Mouse (Mus musculus): ENCODE measurements around the gene Etv1.

The Etv1 gene

GRCm38 (mm10) chr12:38779186-38779777 is at the start of gene Etv1:
Gene Etv1, plus strand, starts transcription at chr12:38779380.
- DNase-seq (ENCODE audit: low spot score) = peak; percentile 76

- DNase-seq (ENCODE audit: low spot score) = no peak
Measured at GRCm38 (mm10) chr12:38729661-38730060, 49.5 kb upstream of the Etv1 start.

- no peak for DNase-seq (ENCODE audit: low spot score)
Measured at GRCm38 (mm10) chr12:38730791-38731190, 48.4 kb upstream of the Etv1 start.

GRCm38 (mm10) chr12:38759322-38759721 is 19.9 kb upstream of the Etv1 start:
- DNase-seq (ENCODE audit: low spot score) = no peak

DNA sequence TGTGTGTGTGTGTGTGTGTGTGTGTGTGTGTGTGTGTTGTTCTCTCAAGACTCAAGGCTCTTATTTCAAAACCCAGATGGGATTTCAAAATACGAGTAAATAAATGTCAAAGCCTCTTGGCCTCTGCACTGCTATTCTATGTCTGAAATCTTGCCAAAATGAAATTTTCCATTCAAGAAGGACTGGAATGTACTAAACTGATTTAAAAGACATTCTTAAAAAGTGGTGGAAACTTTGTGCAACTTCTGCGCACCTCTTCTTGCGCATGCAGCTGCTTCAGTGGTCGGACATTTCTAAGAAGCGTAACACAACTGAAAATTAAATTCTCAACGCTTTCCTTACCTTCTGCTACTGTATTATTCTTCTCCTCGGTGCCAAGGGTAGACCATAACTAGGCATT is 1.9 kb upstream of the Etv1 start:
- DNase-seq (ENCODE audit: low spot score) = no peak

DNA sequence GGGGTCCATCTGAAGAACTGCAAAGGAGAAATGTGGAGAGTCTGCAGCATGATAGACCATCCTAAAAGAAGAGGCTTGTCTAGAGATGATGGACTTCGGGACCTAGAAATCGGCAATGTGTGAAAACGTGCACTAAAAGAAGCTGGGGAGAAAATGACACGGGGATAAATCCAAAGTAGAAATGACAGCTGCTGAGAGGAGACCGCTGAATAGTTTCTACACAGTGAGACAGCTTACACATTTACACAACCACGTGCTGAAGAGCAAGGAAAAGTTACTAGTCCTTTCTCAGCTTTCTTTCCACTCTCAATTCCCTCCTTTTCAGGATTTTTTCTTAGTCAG is 1.3 kb upstream of the Etv1 start:
- no peak for DNase-seq (ENCODE audit: low spot score)

GRCm38 (mm10) chr12:38778299-38779075 is 693 bp upstream of the Etv1 start:
- peak; percentile 96 for DNase-seq (ENCODE audit: low spot score)

GRCm38 (mm10) chr12:38780006-38780954 is 1.1 kb downstream of the Etv1 start:
- DNase-seq (ENCODE audit: low spot score) = peak; percentile 88

GRCm38 (mm10) chr12:38780955-38781304 is 1.8 kb downstream of the Etv1 start:
- peak; percentile 35 for DNase-seq (ENCODE audit: low spot score)

- no peak for DNase-seq (ENCODE audit: low spot score)
Measured at GRCm38 (mm10) chr12:38781686-38782085, 2.5 kb downstream of the Etv1 start.

- peak; percentile 9 for DNase-seq (ENCODE audit: low spot score)
Measured at GRCm38 (mm10) chr12:38783291-38783690, 4.1 kb downstream of the Etv1 start.

DNA sequence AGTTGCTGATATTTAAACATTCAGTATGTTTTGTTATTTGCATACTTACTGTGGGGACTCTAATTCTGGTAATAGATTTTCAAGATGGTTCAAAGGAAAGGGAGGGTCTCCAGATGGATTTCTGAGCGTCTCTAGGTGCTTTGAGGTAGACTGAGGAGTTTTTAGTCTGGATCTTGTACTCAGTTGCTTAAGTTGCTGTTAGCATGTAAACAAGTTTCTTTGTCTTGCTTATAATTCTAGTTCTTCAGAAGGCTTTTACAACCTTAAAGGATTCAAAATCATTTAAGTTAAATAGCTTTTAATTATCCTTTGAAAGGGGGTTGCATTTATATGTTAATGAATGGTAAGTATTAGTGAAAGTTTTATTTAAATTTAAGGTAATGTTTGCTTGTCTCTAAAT is 5.0 kb downstream of the Etv1 start:
- no peak for DNase-seq (ENCODE audit: low spot score)

- no peak for DNase-seq (ENCODE audit: low spot score)
Measured at GRCm38 (mm10) chr12:38786571-38786970, 7.4 kb downstream of the Etv1 start.

DNA sequence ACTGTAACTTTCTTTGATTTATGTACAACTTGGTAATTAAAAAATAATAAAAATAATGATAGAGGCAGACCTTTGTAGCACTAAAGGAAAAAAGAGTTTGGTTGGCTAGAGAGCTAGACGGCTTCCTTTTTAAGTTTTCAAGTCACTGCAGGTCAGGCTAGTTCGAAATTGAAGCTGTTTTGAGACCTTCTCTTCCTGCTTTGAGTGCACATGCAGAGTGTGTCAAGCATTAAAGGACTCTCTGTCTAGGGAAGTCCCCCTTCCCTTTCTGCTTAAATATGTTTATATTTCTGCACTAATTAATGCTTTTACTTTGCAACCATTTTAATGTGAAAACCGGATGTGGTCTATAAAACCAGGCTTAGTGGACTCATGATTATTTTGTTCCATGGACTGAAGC is 8.5 kb downstream of the Etv1 start:
- DNase-seq (ENCODE audit: low spot score) = no peak

DNA sequence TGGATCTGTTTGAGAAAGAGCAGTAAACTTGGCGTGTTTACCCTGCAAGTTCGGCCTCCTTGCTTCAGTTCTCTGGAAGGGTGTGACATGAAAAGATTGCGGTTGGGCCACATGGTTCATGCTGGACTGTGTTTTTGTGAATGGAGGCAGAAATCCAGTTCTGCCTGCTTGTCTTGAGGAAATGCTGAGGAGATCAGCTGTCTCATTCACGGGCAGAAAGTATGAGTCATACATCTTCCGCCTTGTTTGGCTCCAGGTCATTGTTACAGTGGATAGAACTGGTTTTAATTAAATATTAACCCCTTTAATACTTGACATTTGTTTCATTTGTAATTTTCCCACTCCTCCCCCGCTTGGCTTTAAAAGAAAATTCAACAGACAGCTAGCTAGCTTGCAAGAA is 9.4 kb downstream of the Etv1 start:
- no peak for DNase-seq (ENCODE audit: low spot score)

GRCm38 (mm10) chr12:38789789-38790355 is 10.7 kb downstream of the Etv1 start:
- DNase-seq (ENCODE audit: low spot score) = no peak

- DNase-seq (ENCODE audit: low spot score) = no peak
Measured at GRCm38 (mm10) chr12:38793076-38793475, 13.9 kb downstream of the Etv1 start.

DNA sequence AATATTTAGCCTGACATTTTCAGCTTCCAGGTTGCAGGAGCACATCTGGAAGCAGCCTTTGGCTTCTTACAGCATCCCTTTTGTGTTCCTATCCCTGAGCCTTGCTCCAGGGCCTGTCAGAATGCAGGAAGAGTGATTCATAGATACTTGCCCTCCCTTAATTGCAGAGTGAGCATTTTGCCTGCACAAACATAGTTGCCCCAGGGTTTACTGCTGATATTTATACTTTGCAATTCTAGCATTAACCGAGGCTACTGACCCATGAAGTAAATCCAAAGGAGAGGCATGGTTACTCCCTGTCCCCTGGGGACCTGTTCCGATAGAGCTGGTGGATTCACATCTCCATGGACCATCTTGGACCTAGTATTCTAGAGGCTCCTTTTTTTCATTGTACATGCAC is 14.5 kb downstream of the Etv1 start:
- DNase-seq (ENCODE audit: low spot score) = no peak

GRCm38 (mm10) chr12:38807031-38807430 is 27.9 kb downstream of the Etv1 start:
- no peak for DNase-seq (ENCODE audit: low spot score)

DNA sequence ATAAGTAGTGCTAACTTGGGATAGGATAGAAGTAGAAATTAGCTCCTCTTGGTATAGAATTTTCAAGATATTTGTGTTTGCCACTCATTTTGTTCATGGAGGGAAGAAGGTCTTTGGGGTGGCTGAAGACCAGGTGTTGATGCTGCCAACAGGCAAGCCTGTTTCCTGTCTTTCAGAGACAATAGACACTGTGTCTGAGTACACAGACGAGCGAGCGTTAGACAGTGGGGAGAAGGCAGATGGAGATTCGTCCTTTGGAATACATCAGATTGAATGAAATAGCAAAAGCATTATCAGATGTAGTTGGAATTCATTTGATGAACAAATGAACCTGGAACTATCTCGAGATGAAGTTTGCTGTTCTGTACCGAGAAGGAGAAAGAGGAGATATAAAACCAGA is 33.2 kb downstream of the Etv1 start:
- no peak for DNase-seq (ENCODE audit: low spot score)

GRCm38 (mm10) chr12:38814010-38814786 is 35.0 kb downstream of the Etv1 start:
- DNase-seq (ENCODE audit: low spot score) = no peak

DNA sequence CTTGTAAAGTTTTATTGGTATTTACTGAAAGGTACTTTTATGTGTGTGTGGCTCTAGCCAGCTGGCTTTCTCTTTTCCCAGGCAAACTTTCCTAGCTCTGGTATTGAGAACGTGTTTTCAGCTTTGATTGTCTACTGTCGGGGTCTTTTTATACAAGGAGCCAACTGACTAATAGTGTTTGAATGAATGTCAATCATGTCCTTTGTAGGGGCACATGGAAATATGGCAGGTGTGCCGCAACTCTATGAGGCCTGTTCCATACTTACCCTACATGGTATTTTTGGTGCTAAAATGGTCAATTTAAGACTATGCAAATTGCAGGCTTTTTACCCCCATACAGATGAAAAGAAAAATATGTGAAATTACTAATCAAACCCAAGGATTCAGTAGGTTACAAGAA is 37.1 kb downstream of the Etv1 start:
- DNase-seq (ENCODE audit: low spot score) = no peak

Measured in retina, embryonic 14.5 days (tissue).